14 mouse cellular contexts compared by ENCODE assay signal in genomic region chr12:79610511-79611103, GRCm38 (mm10).
DNase-seq lines count a peak whose midpoint lies in the region; ATAC-seq lines count a peak whose summit lies in the region.
"Had no signal": no experiment of that assay in that cellular context is flagged by ENCODE, and none has a peak within 500 bp of the region (broad histone marks: within the 10 kb centered on the region; RNA-seq: fewer than 3 reads in every experiment).

No protein-coding gene starts in this region.

- peaks cover 73% of the 10 kb centered on the region for H3K4me1 ChIP-seq in forebrain, embryonic 10.5 days
- H3K4me1 ChIP-seq in forebrain, embryonic 16.5 days (replicated peaks; ENCODE audit: control insufficient read depth, insufficient read depth, low read length) = peaks cover 27% of the 10 kb centered on the region
- H3K4me1 ChIP-seq in kidney, embryonic 16.5 days (ENCODE audit: insufficient read depth, low read length) = peaks cover 43% of the 10 kb centered on the region
- peaks cover 41% of the 10 kb centered on the region for H3K4me1 ChIP-seq in liver, embryonic 16.5 days (ENCODE audit: control insufficient read depth, low read depth, low read length)

- no peaks in the 10 kb centered on the region for H3K36me3 ChIP-seq in forebrain, embryonic 10.5 days (replicated peaks)
- no peaks in the 10 kb centered on the region for H3K36me3 ChIP-seq in forebrain, embryonic 16.5 days (ENCODE audit: control insufficient read depth, insufficient read depth)
- no peaks in the 10 kb centered on the region for H3K36me3 ChIP-seq in kidney, embryonic 16.5 days (ENCODE audit: insufficient read depth, low read length)
- H3K36me3 ChIP-seq in liver, embryonic 16.5 days (ENCODE audit: control insufficient read depth, insufficient read depth) = no peaks in the 10 kb centered on the region

- no peak for ATAC-seq in forebrain, embryonic 16.5 days
- ATAC-seq in kidney, embryonic 16.5 days (ENCODE audit: low FRiP score, low TSS enrichment) = no peak
- ATAC-seq in erythroblast, adult 5-6 weeks (replicated peaks; ENCODE audit: low FRiP score, poor library complexity, severe bottlenecking) = 0 out of 2 replicates have a peak, but pooled peaks have one; percentile 20
- ATAC-seq in liver, embryonic 16.5 days (ENCODE audit: low read depth) = no peak

- WGBS in forebrain, embryonic 10.5 days = 82% methylated on average over 6 of the region's 6 CpGs
- WGBS in forebrain, embryonic 16.5 days = 63% methylated on average over 6 of the region's 6 CpGs
- WGBS in kidney, embryonic 16.5 days = 54% methylated on average over 6 of the region's 6 CpGs
- WGBS in liver, embryonic 16.5 days (ENCODE audit: insufficient replicate concordance) = 57% methylated on average over 6 of the region's 6 CpGs

- H3K9me3 ChIP-seq in forebrain, embryonic 10.5 days = no peaks in the 10 kb centered on the region
- H3K9me3 ChIP-seq in forebrain, embryonic 16.5 days (ENCODE audit: control insufficient read depth, low read length) = no peaks in the 10 kb centered on the region
- no peaks in the 10 kb centered on the region for H3K9me3 ChIP-seq in kidney, embryonic 16.5 days (ENCODE audit: low read length)
- no peaks in the 10 kb centered on the region for H3K9me3 ChIP-seq in liver, embryonic 16.5 days (replicated peaks; ENCODE audit: control insufficient read depth, low read length)
- H3K9me3 ChIP-seq: G1E had no signal

- no peak overlapping the region for H3K4me3 ChIP-seq in forebrain, embryonic 10.5 days
- H3K4me3 ChIP-seq in forebrain, embryonic 16.5 days (replicated peaks; ENCODE audit: low read length) = no peak overlapping the region
- no peak overlapping the region for H3K4me3 ChIP-seq in kidney, embryonic 16.5 days (ENCODE audit: low read length)
- H3K4me3 ChIP-seq in liver, embryonic 16.5 days (ENCODE audit: low read depth, low read length) = no peak overlapping the region

- peak overlapping the region; percentile 84 for H3K27ac ChIP-seq in forebrain, embryonic 10.5 days
- no peak overlapping the region for H3K27ac ChIP-seq in forebrain, embryonic 16.5 days (ENCODE audit: low read length)
- H3K27ac ChIP-seq in kidney, embryonic 16.5 days (ENCODE audit: low read length) = peak overlapping the region; percentile 47
- peak overlapping the region; percentile 94 for H3K27ac ChIP-seq in liver, embryonic 16.5 days (ENCODE audit: low read length)

- H3K27me3 ChIP-seq in forebrain, embryonic 10.5 days (ENCODE audit: poor library complexity, severe bottlenecking) = peaks cover 46% of the 10 kb centered on the region
- H3K27me3 ChIP-seq in forebrain, embryonic 16.5 days (replicated peaks; ENCODE audit: control insufficient read depth, insufficient read depth, low read length) = no peaks in the 10 kb centered on the region
- H3K27me3 ChIP-seq in kidney, embryonic 16.5 days (ENCODE audit: insufficient read depth, low read length) = no peaks in the 10 kb centered on the region
- H3K27me3 ChIP-seq in liver, embryonic 16.5 days (ENCODE audit: control insufficient read depth, insufficient read depth, low read depth, low read length) = no peaks in the 10 kb centered on the region

- no peak overlapping the region for H3K9ac ChIP-seq in forebrain, embryonic 16.5 days (replicated peaks; ENCODE audit: low read depth, low read length)
- H3K9ac ChIP-seq in kidney, embryonic 16.5 days (replicated peaks; ENCODE audit: low read length) = no peak overlapping the region
- H3K9ac ChIP-seq in liver, embryonic 16.5 days (ENCODE audit: low read depth, low read length) = no peak overlapping the region

- no peak for DNase-seq in forebrain, embryonic 10.5 days (ENCODE audit: extremely low spot score, low spot score)
- no peak for DNase-seq in kidney, postnatal 10 days
- DNase-seq in cerebellum, adult 18-20 months = no peak
- no peak for DNase-seq in urinary bladder, postnatal 14 days (ENCODE audit: low spot score)
- DNase-seq: adrenal gland, postnatal 10 days; cerebellum, postnatal 36 days; heart, postnatal 4 days; kidney, postnatal 36 days; spleen, adult 18-20 months had no signal

- no peak overlapping the region for H3K4me2 ChIP-seq in forebrain, embryonic 16.5 days (ENCODE audit: low read length)
- no peak overlapping the region for H3K4me2 ChIP-seq in kidney, embryonic 16.5 days (replicated peaks; ENCODE audit: low read depth, low read length)
- no peak overlapping the region for H3K4me2 ChIP-seq in liver, embryonic 16.5 days (ENCODE audit: low read depth, low read length)
